Mouse (Mus musculus) heart, postnatal 0 days (tissue): ENCODE measurements at regions not wholly inside any gene's neighbourhood (a gene's known extent, or its start where the extent isn't known, plus 50 kb on each side); places are given as distances from the start of the nearest gene placed in this dataset.

Experiments
- ATAC-seq: fragments of 200-750 bp; cut with Nextera tagmentation; 2 replicates; pipeline ENCODE4 v1.8.0; 2017; ENCODE audit warnings: low read depth, moderate number of reproducible peaks, moderate library complexity; ENCODE audit not compliant: insufficient read depth
- DNase-seq: peaks from one replicate; pipeline ENCODE4 v3.0.0-alpha.2; 2016; ENCODE audit warnings: low spot score
- H3K27ac ChIP-seq: fragments of 300-500 bp; sonication (generic); 2 replicates; pipeline ENCODE4 v1.5.1; 2014; ENCODE audit warnings: low read depth, mild to moderate bottlenecking
- H3K27me3 ChIP-seq: fragments of 300-500 bp; sonication (generic); 2 replicates; pipeline ENCODE4 v1.6.1; 2014; ENCODE audit warnings: low read length, mixed read lengths; ENCODE audit not compliant: control insufficient read depth, insufficient read depth
- H3K36me3 ChIP-seq: fragments of 300-500 bp; sonication (generic); replicated peaks from 2 replicates; pipeline ENCODE4 v1.6.1; 2014; ENCODE audit warnings: low read length, mixed read lengths; ENCODE audit not compliant: control insufficient read depth, insufficient read depth
- H3K4me1 ChIP-seq: fragments of 300-500 bp; sonication (generic); 2 replicates; pipeline ENCODE4 v1.6.1; 2014; ENCODE audit warnings: antibody characterized with exemption; ENCODE audit not compliant: control insufficient read depth, insufficient read depth
- H3K4me2 ChIP-seq: fragments of 300-500 bp; sonication (generic); 2 replicates; pipeline ENCODE4 v1.6.1; 2014; ENCODE audit warnings: low read depth, mild to moderate bottlenecking, low read length, moderate library complexity
- H3K4me3 ChIP-seq: fragments of 300-500 bp; sonication (generic); 2 replicates; pipeline ENCODE4 v1.5.1; 2014; ENCODE audit warnings: low read depth, low read length
- H3K9ac ChIP-seq: fragments of 300-500 bp; sonication (generic); replicated peaks from 2 replicates; pipeline ENCODE4 v1.6.1; 2014; ENCODE audit warnings: low read depth, low read length, mixed read lengths
- H3K9me3 ChIP-seq: fragments of 300-500 bp; sonication (generic); replicated peaks from 2 replicates; pipeline ENCODE4 v1.6.1; 2016; ENCODE audit warnings: low read length; ENCODE audit not compliant: control insufficient read depth
- CTCF ChIP-seq: IDR thresholded peaks from 2 replicates; pipeline ENCODE4 v1.5.1; 2016; ENCODE audit warnings: antibody characterized with exemption, control low read depth, low read depth
- EP300 ChIP-seq: IDR thresholded peaks from 2 replicates; pipeline ENCODE4 v1.6.1; 2016; ENCODE audit warnings: antibody characterized with exemption, low read depth
- WGBS: fragments of 180-500 bp; shearing (Covaris S2); extraction: QIAGEN DNeasy Blood & Tissue Kit; methylation state at CpG from one replicate; pipeline ENCODE4 v1.1.7; 2014; 5-methylcytosine and 5-hydroxymethylcytosine counted together

GRCm38 (mm10) chr1:98167800-98168199 is 72.4 kb upstream of the Pam start:
- H3K27ac ChIP-seq: no peak overlapping the region
- ATAC-seq: no peak
- H3K4me1 ChIP-seq: no peaks in the 10 kb centered on the region
- 84% methylated on average over 4 of the region's 4 CpGs for WGBS
- H3K9me3 ChIP-seq: no peaks in the 10 kb centered on the region
- no peak overlapping the region for H3K4me2 ChIP-seq
- no peaks in the 10 kb centered on the region for H3K36me3 ChIP-seq
- TF ChIP-seq CTCF: no peak
- TF ChIP-seq EP300: no peak
- no peak overlapping the region for H3K9ac ChIP-seq
- no peak overlapping the region for H3K4me3 ChIP-seq
- no peak for DNase-seq
- H3K27me3 ChIP-seq: no peaks in the 10 kb centered on the region

- no peaks in the 10 kb centered on the region for H3K36me3 ChIP-seq
- H3K9ac ChIP-seq: no peak overlapping the region
- WGBS: 78% methylated on average over 2 of the region's 2 CpGs
- no peaks in the 10 kb centered on the region for H3K27me3 ChIP-seq
- H3K4me1 ChIP-seq: no peaks in the 10 kb centered on the region
- DNase-seq (no peak), ATAC-seq (no peak)
- TF ChIP-seq CTCF (no peak), EP300 (no peak)
- no peak overlapping the region for H3K4me3 ChIP-seq
- no peak overlapping the region for H3K27ac ChIP-seq
- H3K9me3 ChIP-seq: no peaks in the 10 kb centered on the region
- H3K4me2 ChIP-seq: no peak overlapping the region
Measured at GRCm38 (mm10) chr1:98162639-98162927, 67.1 kb upstream of the Pam start.

GRCm38 (mm10) chr1:98161882-98162638 is 66.6 kb upstream of the Pam start:
- TF ChIP-seq EP300 (no peak), CTCF (no peak)

GRCm38 (mm10) chr1:98158969-98159368 is 63.5 kb upstream of the Pam start:
- Histone ChIP-seq H3K4me2 (no peak overlapping the region), H3K27ac (no peak overlapping the region), H3K36me3 (no peaks in the 10 kb centered on the region), H3K9me3 (no peaks in the 10 kb centered on the region), H3K4me3 (no peak overlapping the region), H3K4me1 (no peaks in the 10 kb centered on the region), H3K9ac (no peak overlapping the region), H3K27me3 (no peaks in the 10 kb centered on the region)
- WGBS: 67% methylated on average over 2 of the region's 2 CpGs
- ATAC-seq: no peak
- DNase-seq: no peak
- TF ChIP-seq CTCF: no peak
- TF ChIP-seq EP300: no peak

More at GRCm38 (mm10) chr1:98161882-98162638, 66.6 kb upstream of the Pam start:
- ATAC-seq (no peak), DNase-seq (no peak)
- Histone ChIP-seq H3K4me1 (no peaks in the 10 kb centered on the region), H3K27ac (no peak overlapping the region), H3K4me3 (no peak overlapping the region), H3K4me2 (no peak overlapping the region), H3K9me3 (no peaks in the 10 kb centered on the region), H3K9ac (no peak overlapping the region), H3K36me3 (no peaks in the 10 kb centered on the region), H3K27me3 (no peaks in the 10 kb centered on the region)
- 83% methylated on average over 5 of the region's 5 CpGs for WGBS

GRCm38 (mm10) chr1:98147361-98147760 is 51.9 kb upstream of the Pam start:
- Histone ChIP-seq H3K4me3 (no peak overlapping the region), H3K9ac (no peak overlapping the region), H3K9me3 (0 out of 2 replicates have a peak, but pooled peaks cover 5% of the 10 kb centered on the region), H3K27me3 (no peaks in the 10 kb centered on the region), H3K4me1 (no peaks in the 10 kb centered on the region), H3K36me3 (no peaks in the 10 kb centered on the region), H3K27ac (no peak overlapping the region), H3K4me2 (no peak overlapping the region)
- TF ChIP-seq EP300 (no peak), CTCF (no peak)
- 77% methylated on average over 3 of the region's 3 CpGs for WGBS
- ATAC-seq (no peak), DNase-seq (no peak)
